In genomic region chr7:31118486-31118885, GRCm38 (mm10) we compare ENCODE assay signal across 15 mouse cellular contexts. TPM values are rescaled to one million over a fixed set of nuclear protein-coding genes. Genes with fewer than 3 reads are reported as not detected.
DNase-seq lines count a peak whose midpoint lies in the region; ATAC-seq and TF ChIP-seq lines count a peak whose summit lies in the region.
"Had no signal": no experiment of that assay in that cellular context is flagged by ENCODE, and none has a peak within 500 bp of the region (broad histone marks: within the 10 kb centered on the region; RNA-seq: fewer than 3 reads in every experiment).

No protein-coding gene starts in this region.

- WGBS in forebrain, postnatal 0 days = 61% methylated on average over 7 of the region's 7 CpGs
- 76% methylated on average over 7 of the region's 7 CpGs for WGBS in forebrain, embryonic 13.5 days

- H3K27me3 ChIP-seq in forebrain, postnatal 0 days (ENCODE audit: insufficient read depth, low read length) = no peaks in the 10 kb centered on the region
- no peaks in the 10 kb centered on the region; the same call in 1 of the 2 replicates for H3K27me3 ChIP-seq in forebrain, embryonic 13.5 days
- H3K27me3 ChIP-seq: Patski had no signal

- 0 out of 2 replicates have a peak, but pooled peaks have one; percentile 16 for ATAC-seq in forebrain, postnatal 0 days
- no peak for ATAC-seq in forebrain, embryonic 13.5 days
- no peak for ATAC-seq in CD4-positive, CD25-positive, alpha-beta regulatory T cell, adult 4 months
- ATAC-seq: forebrain, embryonic 14.5 days; Patski had no signal

- H3K4me2 ChIP-seq in forebrain, postnatal 0 days (ENCODE audit: low read depth) = no peak overlapping the region
- no peak overlapping the region for H3K4me2 ChIP-seq in forebrain, embryonic 13.5 days
- H3K4me2 ChIP-seq: embryonic facial prominence, embryonic 12.5 days; hindbrain, embryonic 14.5 days; lung, embryonic 14.5 days had no signal

- intact Hi-C loops in left cerebral cortex, adult 2 months (cut with DNase I) = no loop called here
- intact Hi-C loops in left cerebral cortex, postnatal 4 days (cut with DNase I) = no loop called here
- intact Hi-C loops in gastrocnemius, postnatal 14 days (cut with DNase I; ENCODE audit: low total_unique reads) = no loop called here

- no peaks in the 10 kb centered on the region for H3K36me3 ChIP-seq in forebrain, postnatal 0 days (ENCODE audit: insufficient read depth)
- H3K36me3 ChIP-seq in forebrain, embryonic 13.5 days (ENCODE audit: poor library complexity, severe bottlenecking) = no peaks in the 10 kb centered on the region
- H3K36me3 ChIP-seq: embryonic facial prominence, embryonic 12.5 days had no signal

- DNase-seq in forebrain, postnatal 0 days = no peak
- DNase-seq in left cerebral cortex, adult 2 months (ENCODE audit: extremely low spot score in 1 of 2, low spot score in 2 of 2) = no peak
- DNase-seq in left cerebral cortex, postnatal 4 days = no peak
- peak; percentile 72 for DNase-seq in gastrocnemius, postnatal 14 days
- peak; percentile 92 for DNase-seq in skeletal muscle tissue, adult 2 months (ENCODE audit: low read depth, low spot score)
- no peak for DNase-seq in embryo, embryonic 11 days
- DNase-seq: lung, embryonic 14.5 days; thymus, postnatal 25 days had no signal

- H3K4me3 ChIP-seq in forebrain, postnatal 0 days (ENCODE audit: low read depth, low read length) = no peak overlapping the region
- H3K4me3 ChIP-seq in forebrain, embryonic 13.5 days = no peak overlapping the region
- H3K4me3 ChIP-seq in left cerebral cortex, adult 2 months = no peak overlapping the region
- H3K4me3 ChIP-seq: embryonic facial prominence, embryonic 12.5 days had no signal

- no peak overlapping the region for H3K9ac ChIP-seq in forebrain, postnatal 0 days
- no peak overlapping the region for H3K9ac ChIP-seq in forebrain, embryonic 13.5 days
- H3K9ac ChIP-seq: embryonic facial prominence, embryonic 12.5 days; hindbrain, embryonic 14.5 days; lung, embryonic 14.5 days had no signal

- no peaks in the 10 kb centered on the region for H3K9me3 ChIP-seq in forebrain, postnatal 0 days (ENCODE audit: low read length)
- no peaks in the 10 kb centered on the region for H3K9me3 ChIP-seq in forebrain, embryonic 13.5 days (replicated peaks)
- H3K9me3 ChIP-seq: embryonic facial prominence, embryonic 12.5 days had no signal

- no peaks in the 10 kb centered on the region for H3K4me1 ChIP-seq in forebrain, postnatal 0 days (ENCODE audit: insufficient read depth)
- H3K4me1 ChIP-seq in forebrain, embryonic 13.5 days = no peaks in the 10 kb centered on the region

- H3K27ac ChIP-seq in forebrain, postnatal 0 days (ENCODE audit: low read depth, low read length) = no peak overlapping the region
- H3K27ac ChIP-seq in forebrain, embryonic 13.5 days = no peak overlapping the region
- H3K27ac ChIP-seq in left cerebral cortex, adult 2 months = peak overlapping the region; percentile 53; the same call in 1 of the 2 replicates
- H3K27ac ChIP-seq: embryonic facial prominence, embryonic 12.5 days; hindbrain, embryonic 14.5 days had no signal

- TF ChIP-seq CTCF in forebrain, postnatal 0 days (IDR thresholded peaks at IDR 0.05; ENCODE audit: low read depth) = no peak
- TF ChIP-seq CTCF in left cerebral cortex, adult 2 months (IDR thresholded peaks at IDR 0.05) = no peak

RNA-seq across cellular contexts. Expression of gene Hpn, which starts 3.4 kb away (rescaled TPM):
- 0.48 TPM in 1 of 2 replicates, not detected in the other for total RNA-seq in forebrain, postnatal 0 days (2014; rRNA removed)
- 0.19 and 0.61 TPM in 2 replicates for polyA plus RNA-seq in forebrain, postnatal 0 days (2015; fragmentation: Nextera tagmentation; extraction: Ambion mirVana)
- polyA plus RNA-seq in forebrain, embryonic 13.5 days (2015; fragmentation: Nextera tagmentation; extraction: Ambion mirVana) = not detected in 2 replicates
- 1 to 10 TPM; 2.5 to 8.3 TPM for total RNA-seq in left cerebral cortex, adult 2 months (2021)
- total RNA-seq in left cerebral cortex, postnatal 4 days (2021) = 1 to 10 TPM; 1.4 to 1.6 TPM
- total RNA-seq in gastrocnemius, postnatal 14 days (2021) = 1 to 10 TPM; 7.6 to 9.6 TPM
- 10 to 100 TPM in 1 of 2 experiments, 1 to 10 TPM in 1; 6.0 to 12.2 TPM for polyA plus RNA-seq in CD4-positive, CD25-positive, alpha-beta regulatory T cell, adult 4 months (2017; shearing (Covaris generic))
- polyA plus RNA-seq: forebrain, embryonic 14.5 days had no signal

RNA-seq across cellular contexts. Expression of gene Scn1b, which starts 8.3 kb away (rescaled TPM):
- total RNA-seq in forebrain, postnatal 0 days (2014; rRNA removed) = 26.7 and 38.0 TPM in 2 replicates
- 24.4 and 29.8 TPM in 2 replicates for polyA plus RNA-seq in forebrain, postnatal 0 days (2015; fragmentation: Nextera tagmentation; extraction: Ambion mirVana)
- polyA plus RNA-seq in forebrain, embryonic 13.5 days (2015; fragmentation: Nextera tagmentation; extraction: Ambion mirVana) = 1.1 and 1.3 TPM in 2 replicates
- 100 to 1,000 TPM; 737 to 759 TPM for total RNA-seq in left cerebral cortex, adult 2 months (2021)
- total RNA-seq in left cerebral cortex, postnatal 4 days (2021) = 10 to 100 TPM; 58.6 to 66.7 TPM
- total RNA-seq in gastrocnemius, postnatal 14 days (2021) = 100 to 1,000 TPM; 443 to 446 TPM
- not detected for polyA plus RNA-seq in CD4-positive, CD25-positive, alpha-beta regulatory T cell, adult 4 months (2017; shearing (Covaris generic))
- total RNA-seq: megakaryocyte-erythroid progenitor cell, adult 5-6 weeks had no signal

RNA-seq across cellular contexts. Expression of gene Gramd1a, which starts 37.2 kb away (rescaled TPM):
- total RNA-seq in forebrain, postnatal 0 days (2014; rRNA removed) = 244 and 265 TPM in 2 replicates
- 176 and 178 TPM in 2 replicates for polyA plus RNA-seq in forebrain, postnatal 0 days (2015; fragmentation: Nextera tagmentation; extraction: Ambion mirVana)
- 171 and 189 TPM in 2 replicates for polyA plus RNA-seq in forebrain, embryonic 13.5 days (2015; fragmentation: Nextera tagmentation; extraction: Ambion mirVana)
- total RNA-seq in left cerebral cortex, adult 2 months (2021) = 100 to 1,000 TPM; 107 to 118 TPM
- total RNA-seq in left cerebral cortex, postnatal 4 days (2021) = 100 to 1,000 TPM; 184 to 195 TPM
- total RNA-seq in gastrocnemius, postnatal 14 days (2021) = 10 to 100 TPM; 23.9 to 36.8 TPM
- polyA plus RNA-seq in CD4-positive, CD25-positive, alpha-beta regulatory T cell, adult 4 months (2017; shearing (Covaris generic)) = 100 to 1,000 TPM in 1 of 2 experiments, 10 to 100 TPM in 1; 83.7 to 103 TPM

RNA-seq across cellular contexts. Expression of gene Fxyd3, which starts 42.0 kb away (rescaled TPM):
- total RNA-seq in forebrain, postnatal 0 days (2014; rRNA removed) = not detected in 2 replicates
- not detected in 2 replicates for polyA plus RNA-seq in forebrain, postnatal 0 days (2015; fragmentation: Nextera tagmentation; extraction: Ambion mirVana)
- polyA plus RNA-seq in forebrain, embryonic 13.5 days (2015; fragmentation: Nextera tagmentation; extraction: Ambion mirVana) = 0.08 TPM in 1 of 2 replicates, not detected in the other
- total RNA-seq in left cerebral cortex, adult 2 months (2021) = not detected
- total RNA-seq in left cerebral cortex, postnatal 4 days (2021) = not detected
- 1 to 10 TPM; 1.9 to 3.3 TPM for total RNA-seq in gastrocnemius, postnatal 14 days (2021)
- under 1 TPM in 1 of 2 experiments, not detected in 1; 0.27 TPM for polyA plus RNA-seq in CD4-positive, CD25-positive, alpha-beta regulatory T cell, adult 4 months (2017; shearing (Covaris generic))
- total RNA-seq: megakaryocyte-erythroid progenitor cell, adult 5-6 weeks had no signal
- polyA plus RNA-seq: forebrain, embryonic 14.5 days; Patski had no signal

RNA-seq across cellular contexts. Expression of gene Lgi4, which starts 59.3 kb away (rescaled TPM):
- total RNA-seq in forebrain, postnatal 0 days (2014; rRNA removed) = 1.1 and 1.6 TPM in 2 replicates
- 0.68 and 0.98 TPM in 2 replicates for polyA plus RNA-seq in forebrain, postnatal 0 days (2015; fragmentation: Nextera tagmentation; extraction: Ambion mirVana)
- 0.19 and 0.26 TPM in 2 replicates for polyA plus RNA-seq in forebrain, embryonic 13.5 days (2015; fragmentation: Nextera tagmentation; extraction: Ambion mirVana)
- total RNA-seq in left cerebral cortex, adult 2 months (2021) = 10 to 100 TPM; 28.9 to 34.1 TPM
- total RNA-seq in left cerebral cortex, postnatal 4 days (2021) = 1 to 10 TPM; 2.4 to 2.7 TPM
- 1 to 10 TPM; 6.2 to 8.7 TPM for total RNA-seq in gastrocnemius, postnatal 14 days (2021)
- polyA plus RNA-seq in CD4-positive, CD25-positive, alpha-beta regulatory T cell, adult 4 months (2017; shearing (Covaris generic)) = not detected
- total RNA-seq: megakaryocyte-erythroid progenitor cell, adult 5-6 weeks had no signal

Comparison
In these comparisons a context has a peak if more than half of its experiments do, and no peak if none do; other contexts are left out.
1. RNA of gene Scn1b, which starts 8.3 kb away (total RNA-seq): 737 to 759 TPM in left cerebral cortex, adult 2 months and 443 to 446 TPM in gastrocnemius, postnatal 14 days; 58.6 to 66.7 TPM in left cerebral cortex, postnatal 4 days and 26.7 to 38.0 TPM in forebrain, postnatal 0 days; every median in the first group is over 4 times any median in the second.
2. DNase-seq: peak in gastrocnemius, postnatal 14 days (single experiment) and skeletal muscle tissue, adult 2 months (single experiment); none in forebrain, postnatal 0 days (single experiment), left cerebral cortex, adult 2 months (0 of 2), left cerebral cortex, postnatal 4 days (single experiment) and embryo, embryonic 11 days (single experiment).